Mouse (Mus musculus) c-Kit-positive CD71-negative TER-119-negative erythroid progenitor cells, embryonic 14.5 days (primary cell): Measurements from ENCODE around the gene Atp6v1a.
A peak's percentile ranks its signal among the peaks of the same experiment; 100 is the strongest.

Source experiments
- DNase-seq: peaks from one replicate; pipeline ENCODE4 v3.0.0-alpha.2; 2013; ENCODE audit warnings: low read depth

The Atp6v1a gene

GRCm38 (mm10) chr16:44139536-44140185, at the start of gene Atp6v1a, which contains the start of gene Naa50:
Atp6v1a (minus strand) TSS chr16:44139705.
Naa50 (plus strand) TSS chr16:44139830.
- DNase-seq, result peak; percentile 78

GRCm38 (mm10) chr16:44188766-44189165, 49.3 kb upstream of the Atp6v1a start:
- no peak for DNase-seq

GRCm38 (mm10) chr16:44187172-44187571, 47.7 kb upstream of the Atp6v1a start:
- DNase-seq, result no peak

GRCm38 (mm10) chr16:44184769-44185168, 45.3 kb upstream of the Atp6v1a start:
- no peak for DNase-seq

- no peak for DNase-seq
Measured at GRCm38 (mm10) chr16:44182597-44182996, 43.1 kb upstream of the Atp6v1a start.

- no peak for DNase-seq
Measured at GRCm38 (mm10) chr16:44178555-44178954, 39.0 kb upstream of the Atp6v1a start.

GRCm38 (mm10) chr16:44176511-44176910, 37.0 kb upstream of the Atp6v1a start:
- no peak for DNase-seq

- no peak for DNase-seq
Measured at GRCm38 (mm10) chr16:44175001-44175400, 35.5 kb upstream of the Atp6v1a start.

GRCm38 (mm10) chr16:44173966-44174530, 34.5 kb upstream of the Atp6v1a start:
- DNase-seq, result no peak

- DNase-seq, result no peak
Measured at GRCm38 (mm10) chr16:44173155-44173941, 33.8 kb upstream of the Atp6v1a start, which contains the start of gene Usf3. Usf3 (plus strand) TSS chr16:44173246.

GRCm38 (mm10) chr16:44172297-44173154, 33.0 kb upstream of the Atp6v1a start:
- DNase-seq, result peak; percentile 94

GRCm38 (mm10) chr16:44168990-44169389, 29.5 kb upstream of the Atp6v1a start:
- DNase-seq, result no peak

- DNase-seq, result no peak
Measured at GRCm38 (mm10) chr16:44165182-44165581, 25.7 kb upstream of the Atp6v1a start.

- DNase-seq, result no peak
Measured at GRCm38 (mm10) chr16:44163831-44164230, 24.3 kb upstream of the Atp6v1a start.

- no peak for DNase-seq
Measured at GRCm38 (mm10) chr16:44159325-44159724, 19.8 kb upstream of the Atp6v1a start.

GRCm38 (mm10) chr16:44154497-44155057, 15.1 kb upstream of the Atp6v1a start:
- DNase-seq, result no peak

- DNase-seq, result no peak
Measured at GRCm38 (mm10) chr16:44149002-44149767, 9.7 kb upstream of the Atp6v1a start.

- DNase-seq, result no peak
Measured at GRCm38 (mm10) chr16:44141483-44141882, 2.0 kb upstream of the Atp6v1a start.

- DNase-seq, result peak; percentile 78
Measured at GRCm38 (mm10) chr16:44140186-44140787, 782 bp upstream of the Atp6v1a start.

GRCm38 (mm10) chr16:44138979-44139535, 448 bp downstream of the Atp6v1a start:
- peak; percentile 86 for DNase-seq
